Mouse (Mus musculus): ENCODE measurements around the gene Cpox.
A peak's percentile ranks its signal among the peaks of the same experiment; 100 is the strongest.

- 0 out of 2 replicates have a peak, but pooled peaks have one; percentile 9 for TF ChIP-seq CTCF (IDR thresholded peaks at IDR 0.05; ENCODE audit: low read depth)
- TF ChIP-seq EP300 (IDR thresholded peaks at IDR 0.05; ENCODE audit: low read depth) = no peak
Measured at GRCm38 (mm10) chr16:58670643-58671042, 551 bp downstream of the Cpox start.
